Mouse (Mus musculus): Measurements from ENCODE around the gene Lkaaear1. TPM values are rescaled to one million over a fixed set of nuclear protein-coding genes. Genes with fewer than 3 reads are reported as not detected.

The Lkaaear1 gene
- polyA plus RNA-seq, 1 experiment from 2014 or later: not detected

DNA sequence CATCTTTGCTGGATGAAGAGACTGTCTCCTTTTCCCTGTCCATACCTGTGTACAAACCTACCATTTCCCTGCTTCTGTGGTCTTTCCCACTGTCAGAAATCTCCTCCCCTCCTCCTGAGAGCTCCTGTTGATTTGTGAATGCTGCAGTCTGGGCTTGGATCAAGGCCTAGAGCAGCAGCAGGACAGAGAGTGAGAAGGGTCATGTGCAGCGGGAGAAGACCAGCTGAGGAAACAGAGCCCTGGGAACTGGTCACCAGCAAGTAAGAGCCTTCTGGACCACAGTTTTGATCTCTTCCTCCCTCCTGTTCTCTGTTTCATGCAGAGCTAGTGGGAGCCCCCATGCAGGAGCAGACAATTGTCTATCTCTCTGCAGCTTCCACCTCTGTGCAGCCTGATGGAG is 2.5 kb downstream of the Lkaaear1 start:
- WGBS: 60% methylated on average over 1 of the region's 1 CpGs
- no peak for ATAC-seq (replicated peaks; ENCODE audit: insufficient number of reproducible peaks, insufficient read depth, low FRiP score, low read depth)

DNA sequence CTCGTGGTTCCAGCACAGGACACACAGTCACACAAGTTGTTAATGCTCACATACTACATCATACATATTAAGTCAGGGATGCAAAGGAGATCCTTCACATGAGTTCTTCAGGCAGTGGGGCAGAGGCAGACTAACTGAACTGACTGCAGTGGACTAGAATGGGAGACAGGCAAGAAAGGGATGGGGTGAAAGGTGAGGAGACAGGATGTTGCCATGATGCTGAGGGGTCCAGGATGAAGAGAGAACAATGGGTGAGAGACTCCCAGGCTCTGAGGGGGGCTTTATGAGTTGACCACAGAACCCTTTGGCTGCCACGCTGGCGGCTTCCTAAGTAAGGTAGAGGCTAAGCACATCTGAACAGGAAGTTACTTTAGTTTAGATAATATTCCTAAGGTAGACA is 3.7 kb downstream of the Lkaaear1 start:
- WGBS: 84% methylated on average over 3 of the region's 3 CpGs
- no peak for ATAC-seq (replicated peaks; ENCODE audit: insufficient number of reproducible peaks, insufficient read depth, low FRiP score, low read depth)
- peaks cover under 1% of the 10 kb centered on the region; the same call in 1 of the 2 replicates for H3K36me3 ChIP-seq
- no peaks in the 10 kb centered on the region for H3K9me3 ChIP-seq (replicated peaks)
- no peak overlapping the region for H3K9ac ChIP-seq
- no peak overlapping the region for H3K27ac ChIP-seq
- peaks cover 15% of the 10 kb centered on the region for H3K4me1 ChIP-seq (replicated peaks)
- H3K4me2 ChIP-seq: peak overlapping the region; percentile 93; the same call in 1 of the 2 replicates
- no peak overlapping the region for H3K4me3 ChIP-seq
- 0 out of 2 replicates have a peak, but pooled peaks cover 4% of the 10 kb centered on the region for H3K27me3 ChIP-seq

More for the DNA sequence above, 2.5 kb downstream of the Lkaaear1 start:
- H3K27ac ChIP-seq: no peak overlapping the region
- H3K4me3 ChIP-seq: no peak overlapping the region
- H3K36me3 ChIP-seq: no peaks in the 10 kb centered on the region
- no peak overlapping the region for H3K9ac ChIP-seq
- no peak overlapping the region for H3K4me2 ChIP-seq
- H3K4me1 ChIP-seq (replicated peaks): peaks cover 13% of the 10 kb centered on the region
- H3K27me3 ChIP-seq: 0 out of 2 replicates have a peak, but pooled peaks cover 4% of the 10 kb centered on the region
- no peaks in the 10 kb centered on the region for H3K9me3 ChIP-seq (replicated peaks)

DNA sequence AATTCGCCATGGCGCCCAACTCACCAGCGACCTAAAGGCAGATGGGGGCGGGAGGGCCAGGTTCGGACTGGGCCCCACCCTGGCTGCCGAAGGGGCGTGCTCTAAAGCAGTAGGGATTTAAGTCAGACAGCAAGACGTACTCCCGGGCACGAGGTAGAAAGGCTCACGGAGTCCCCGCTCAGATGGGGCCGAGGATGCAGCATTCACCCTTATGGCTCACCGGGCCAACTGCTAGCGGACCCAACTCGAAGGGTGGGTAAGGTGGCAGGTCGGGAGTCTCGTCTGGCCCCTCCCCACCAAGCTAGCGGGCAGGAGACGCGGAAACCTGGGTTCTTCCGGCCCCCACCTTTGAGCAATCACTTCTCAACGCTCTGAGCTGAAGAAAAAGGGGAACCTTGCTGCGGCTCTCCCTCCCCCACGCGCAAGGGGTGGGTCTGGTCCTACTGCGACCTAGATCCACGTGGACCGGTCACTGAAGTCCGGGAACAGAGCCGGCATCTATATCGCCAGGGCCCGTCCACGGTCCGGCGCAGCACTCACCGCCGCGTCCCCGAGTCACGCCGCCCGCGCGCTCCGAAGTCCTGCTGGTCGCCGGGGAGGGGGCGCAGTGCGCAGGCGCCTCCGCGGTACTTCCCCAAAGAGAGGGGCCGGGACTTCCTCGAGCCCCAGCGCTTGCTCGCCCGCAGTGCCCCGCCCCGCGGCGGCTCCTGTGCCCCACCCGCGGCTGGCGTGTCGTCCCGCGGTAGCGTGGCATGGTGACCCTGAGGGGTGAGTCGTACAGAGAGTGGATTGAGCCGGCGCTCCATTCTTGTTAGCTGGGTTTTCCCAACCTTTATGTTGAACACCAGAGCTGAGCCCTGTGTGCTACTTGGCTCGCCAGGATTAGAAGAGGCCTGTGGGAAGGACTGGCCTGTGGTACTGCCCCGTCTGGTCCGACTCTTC is 4.6 kb downstream of the Lkaaear1 start, which contains the start of gene Rgs19:
Rgs19 (minus strand) TSS at position 639 of the 942 bp plus-strand sequence.
- Histone ChIP-seq H3K4me3 (peak within 1 kb of the TSS; percentile 66), H3K36me3 (peaks cover 10% of the 10 kb centered on the region), H3K9ac (peak within 1 kb of the TSS; percentile 75), H3K4me1 (replicated peaks) (peaks cover 15% of the 10 kb centered on the region), H3K27me3 (0 out of 2 replicates have a peak, but pooled peaks cover 4% of the 10 kb centered on the region), H3K9me3 (replicated peaks) (no peaks in the 10 kb centered on the region), H3K4me2 (peak within 1 kb of the TSS; percentile 93), H3K27ac (peak within 1 kb of the TSS; percentile 33)
- peak; percentile 85 for ATAC-seq (replicated peaks; ENCODE audit: insufficient number of reproducible peaks, insufficient read depth, low FRiP score, low read depth)
- under 1% methylated on average over 75 of the region's 75 CpGs for WGBS

- Histone ChIP-seq H3K4me1 (replicated peaks) (peaks cover 15% of the 10 kb centered on the region), H3K4me2 (peak overlapping the region; percentile 93), H3K9me3 (replicated peaks) (no peaks in the 10 kb centered on the region), H3K9ac (no peak overlapping the region), H3K4me3 (peak overlapping the region; percentile 66; the same call in 1 of the 2 replicates), H3K27ac (no peak overlapping the region), H3K36me3 (peaks cover 18% of the 10 kb centered on the region), H3K27me3 (0 out of 2 replicates have a peak, but pooled peaks cover 3% of the 10 kb centered on the region)
- ATAC-seq (replicated peaks; ENCODE audit: insufficient number of reproducible peaks, insufficient read depth, low FRiP score, low read depth): no peak
- WGBS: 90% methylated on average over 3 of the region's 3 CpGs
Observed at GRCm38 (mm10) chr2:181692304-181692703, 5.9 kb downstream of the Lkaaear1 start.

GRCm38 (mm10) chr2:181691571-181691970 is 6.7 kb downstream of the Lkaaear1 start:
- Histone ChIP-seq H3K36me3 (peaks cover 18% of the 10 kb centered on the region), H3K4me2 (peak overlapping the region; percentile 28; the same call in 1 of the 2 replicates), H3K9ac (no peak overlapping the region), H3K4me3 (no peak overlapping the region), H3K9me3 (replicated peaks) (no peaks in the 10 kb centered on the region), H3K27ac (no peak overlapping the region), H3K27me3 (no peaks in the 10 kb centered on the region), H3K4me1 (replicated peaks) (peaks cover 15% of the 10 kb centered on the region)
- no peak for ATAC-seq (replicated peaks; ENCODE audit: insufficient number of reproducible peaks, insufficient read depth, low FRiP score, low read depth)
- 81% methylated on average over 4 of the region's 4 CpGs for WGBS

DNA sequence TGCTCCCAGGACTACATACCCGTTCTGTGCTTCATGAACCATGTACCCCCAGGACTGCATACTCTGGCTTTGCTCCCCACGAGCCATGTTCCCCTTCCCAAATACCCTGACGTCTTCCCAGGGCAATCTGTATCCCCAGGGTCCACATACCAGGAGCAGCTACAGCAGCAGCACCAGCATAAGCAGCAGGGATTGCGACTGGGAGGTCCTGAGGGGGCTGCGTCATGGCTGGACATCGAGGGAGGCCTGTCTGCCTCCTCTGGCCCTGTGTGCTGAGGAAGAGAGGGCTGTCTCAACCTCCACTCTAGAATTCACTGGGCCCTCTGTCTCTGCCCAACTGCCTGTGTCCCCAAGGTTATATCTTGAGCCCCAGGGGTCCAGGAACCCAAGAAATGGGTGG is 7.2 kb downstream of the Lkaaear1 start:
- Histone ChIP-seq H3K36me3 (peaks cover 18% of the 10 kb centered on the region), H3K9me3 (replicated peaks) (no peaks in the 10 kb centered on the region), H3K4me1 (replicated peaks) (peaks cover 15% of the 10 kb centered on the region), H3K4me3 (no peak overlapping the region), H3K4me2 (peak overlapping the region; percentile 28; the same call in 1 of the 2 replicates), H3K27me3 (no peaks in the 10 kb centered on the region), H3K27ac (no peak overlapping the region), H3K9ac (no peak overlapping the region)
- WGBS: 81% methylated on average over 6 of the region's 6 CpGs
- ATAC-seq (replicated peaks; ENCODE audit: insufficient number of reproducible peaks, insufficient read depth, low FRiP score, low read depth): no peak

GRCm38 (mm10) chr2:181689466-181690160 is 8.6 kb downstream of the Lkaaear1 start:
- 86% methylated on average over 10 of the region's 10 CpGs for WGBS
- H3K4me1 ChIP-seq (replicated peaks): peaks cover 15% of the 10 kb centered on the region
- H3K27ac ChIP-seq: no peak overlapping the region
- no peak overlapping the region for H3K4me3 ChIP-seq
- H3K27me3 ChIP-seq: no peaks in the 10 kb centered on the region
- no peak for ATAC-seq (replicated peaks; ENCODE audit: insufficient number of reproducible peaks, insufficient read depth, low FRiP score, low read depth)
- no peak overlapping the region for H3K4me2 ChIP-seq
- no peaks in the 10 kb centered on the region for H3K9me3 ChIP-seq (replicated peaks)
- H3K36me3 ChIP-seq: peaks cover 18% of the 10 kb centered on the region
- no peak overlapping the region for H3K9ac ChIP-seq

- no peak overlapping the region for H3K4me2 ChIP-seq
- H3K36me3 ChIP-seq: peaks cover 18% of the 10 kb centered on the region
- ATAC-seq (replicated peaks; ENCODE audit: insufficient number of reproducible peaks, insufficient read depth, low FRiP score, low read depth): no peak
- H3K4me1 ChIP-seq (replicated peaks): peaks cover 5% of the 10 kb centered on the region; the same call in 1 of the 2 replicates
- no peaks in the 10 kb centered on the region for H3K9me3 ChIP-seq (replicated peaks)
- WGBS: 87% methylated on average over 8 of the region's 8 CpGs
- H3K4me3 ChIP-seq: no peak overlapping the region
- H3K9ac ChIP-seq: no peak overlapping the region
- H3K27me3 ChIP-seq: no peaks in the 10 kb centered on the region
- H3K27ac ChIP-seq: no peak overlapping the region
Observed at GRCm38 (mm10) chr2:181687586-181687985, 10.7 kb downstream of the Lkaaear1 start.

GRCm38 (mm10) chr2:181685686-181686085 is 12.6 kb downstream of the Lkaaear1 start:
- H3K27me3 ChIP-seq: no peaks in the 10 kb centered on the region
- no peaks in the 10 kb centered on the region for H3K9me3 ChIP-seq (replicated peaks)
- ATAC-seq (replicated peaks; ENCODE audit: insufficient number of reproducible peaks, insufficient read depth, low FRiP score, low read depth): no peak
- no peak overlapping the region for H3K4me3 ChIP-seq
- WGBS: 87% methylated on average over 4 of the region's 4 CpGs
- no peak overlapping the region for H3K27ac ChIP-seq
- peaks cover 10% of the 10 kb centered on the region for H3K4me1 ChIP-seq (replicated peaks)
- peaks cover 18% of the 10 kb centered on the region for H3K36me3 ChIP-seq
- no peak overlapping the region for H3K4me2 ChIP-seq
- H3K9ac ChIP-seq: no peak overlapping the region

DNA sequence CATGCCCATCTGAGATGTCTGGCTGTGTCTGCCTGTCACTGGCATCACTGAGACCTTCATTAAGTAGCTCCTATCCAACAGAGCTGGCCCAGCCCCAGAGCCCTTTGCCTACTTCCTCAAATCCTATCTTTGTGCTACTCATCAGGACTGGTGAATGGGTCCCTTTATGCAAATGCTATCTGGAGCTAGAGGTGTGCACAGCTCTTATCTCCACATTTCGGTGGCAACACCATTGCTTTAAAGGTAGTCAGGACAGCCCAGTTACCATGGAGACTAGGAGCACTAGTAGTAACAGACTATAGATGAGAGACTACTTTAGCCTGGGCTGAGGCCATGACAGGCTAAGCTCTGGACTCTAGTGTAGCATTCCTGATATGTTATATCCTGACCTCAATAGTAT is 13.5 kb downstream of the Lkaaear1 start:
- Histone ChIP-seq H3K27me3 (no peaks in the 10 kb centered on the region), H3K4me2 (no peak overlapping the region), H3K27ac (no peak overlapping the region), H3K4me3 (no peak overlapping the region), H3K4me1 (replicated peaks) (peaks cover 11% of the 10 kb centered on the region), H3K36me3 (peaks cover 18% of the 10 kb centered on the region), H3K9me3 (replicated peaks) (no peaks in the 10 kb centered on the region), H3K9ac (no peak overlapping the region)
- WGBS: 57% methylated on average over 1 of the region's 1 CpGs
- ATAC-seq (replicated peaks; ENCODE audit: insufficient number of reproducible peaks, insufficient read depth, low FRiP score, low read depth): no peak

DNA sequence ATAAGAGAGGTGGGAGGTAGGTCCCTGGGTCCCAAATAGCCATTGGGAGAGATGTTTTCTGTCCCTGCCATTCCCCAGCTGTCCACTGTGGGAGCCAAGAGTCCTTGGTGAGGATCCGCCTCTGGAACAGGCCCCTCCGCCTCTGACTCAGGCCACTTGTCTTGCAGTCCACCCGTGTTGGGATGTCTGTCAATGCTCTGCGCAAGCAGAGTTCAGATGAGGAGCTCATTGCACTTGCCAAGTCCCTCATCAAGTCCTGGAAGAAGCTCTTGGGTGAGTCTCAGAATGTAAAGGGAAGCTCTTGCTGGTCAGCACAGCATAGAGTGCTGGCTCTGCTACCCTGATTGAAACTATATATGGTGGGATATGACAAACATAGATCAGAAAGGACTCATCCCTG is 14.9 kb downstream of the Lkaaear1 start:
- H3K9me3 ChIP-seq (replicated peaks): no peaks in the 10 kb centered on the region
- H3K9ac ChIP-seq: no peak overlapping the region
- no peak for ATAC-seq (replicated peaks; ENCODE audit: insufficient number of reproducible peaks, insufficient read depth, low FRiP score, low read depth)
- H3K4me2 ChIP-seq: no peak overlapping the region
- WGBS: 62% methylated on average over 4 of the region's 4 CpGs
- no peak overlapping the region for H3K27ac ChIP-seq
- H3K27me3 ChIP-seq: no peaks in the 10 kb centered on the region
- H3K4me3 ChIP-seq: no peak overlapping the region
- H3K36me3 ChIP-seq: peaks cover 6% of the 10 kb centered on the region; the same call in 1 of the 2 replicates
- H3K4me1 ChIP-seq (replicated peaks): peaks cover 16% of the 10 kb centered on the region
